Mouse (Mus musculus): ENCODE data around the gene Nfatc2.

Gene Nfatc2

GRCm38 (mm10) chr2:168579109-168579508 is 22.3 kb downstream of the Nfatc2 start:
- no peak for DNase-seq (ENCODE audit: low read depth, low spot score)

- no peak for DNase-seq (ENCODE audit: low read depth, low spot score)
Measured at GRCm38 (mm10) chr2:168578132-168578531, 23.3 kb downstream of the Nfatc2 start.

GRCm38 (mm10) chr2:168577381-168577780 is 24.1 kb downstream of the Nfatc2 start:
- no peak for DNase-seq (ENCODE audit: low read depth, low spot score)

GRCm38 (mm10) chr2:168575834-168576233 is 25.6 kb downstream of the Nfatc2 start:
- DNase-seq (ENCODE audit: low read depth, low spot score) = no peak

GRCm38 (mm10) chr2:168574934-168575333 is 26.5 kb downstream of the Nfatc2 start:
- DNase-seq (ENCODE audit: low read depth, low spot score) = no peak

GRCm38 (mm10) chr2:168573866-168574265 is 27.6 kb downstream of the Nfatc2 start:
- DNase-seq (ENCODE audit: low read depth, low spot score) = no peak

GRCm38 (mm10) chr2:168571241-168571640 is 30.2 kb downstream of the Nfatc2 start:
- no peak for DNase-seq (ENCODE audit: low read depth, low spot score)

GRCm38 (mm10) chr2:168565538-168566253 is 35.8 kb downstream of the Nfatc2 start:
- DNase-seq (ENCODE audit: low read depth, low spot score) = no peak

- DNase-seq (ENCODE audit: low read depth, low spot score) = no peak
Measured at GRCm38 (mm10) chr2:168563184-168563583, 38.3 kb downstream of the Nfatc2 start.

- DNase-seq (ENCODE audit: low read depth, low spot score) = no peak
Measured at GRCm38 (mm10) chr2:168557035-168557434, 44.4 kb downstream of the Nfatc2 start.

- no peak for DNase-seq (ENCODE audit: low read depth, low spot score)
Measured at GRCm38 (mm10) chr2:168555897-168556670, 45.4 kb downstream of the Nfatc2 start.

GRCm38 (mm10) chr2:168553541-168553961 is 47.9 kb downstream of the Nfatc2 start:
- no peak for DNase-seq (ENCODE audit: low read depth, low spot score)

GRCm38 (mm10) chr2:168552405-168552804 is 49.1 kb downstream of the Nfatc2 start:
- DNase-seq (ENCODE audit: low read depth, low spot score) = no peak

GRCm38 (mm10) chr2:168551218-168551617 is 50.2 kb downstream of the Nfatc2 start:
- DNase-seq (ENCODE audit: low read depth, low spot score) = no peak

GRCm38 (mm10) chr2:168549326-168549725 is 52.1 kb downstream of the Nfatc2 start:
- no peak for DNase-seq (ENCODE audit: low read depth, low spot score)

GRCm38 (mm10) chr2:168548008-168548407 is 53.4 kb downstream of the Nfatc2 start:
- no peak for DNase-seq (ENCODE audit: low read depth, low spot score)

- DNase-seq (ENCODE audit: low read depth, low spot score) = no peak
Measured at GRCm38 (mm10) chr2:168545901-168546557, 55.4 kb downstream of the Nfatc2 start.

GRCm38 (mm10) chr2:168544102-168544501 is 57.4 kb downstream of the Nfatc2 start:
- DNase-seq (ENCODE audit: low read depth, low spot score) = no peak

GRCm38 (mm10) chr2:168543026-168543425 is 58.4 kb downstream of the Nfatc2 start:
- DNase-seq (ENCODE audit: low read depth, low spot score) = no peak

GRCm38 (mm10) chr2:168541223-168541622 is 60.2 kb downstream of the Nfatc2 start:
- DNase-seq (ENCODE audit: low read depth, low spot score) = no peak

GRCm38 (mm10) chr2:168539594-168540222 is 61.7 kb downstream of the Nfatc2 start:
- DNase-seq (ENCODE audit: low read depth, low spot score) = no peak

GRCm38 (mm10) chr2:168539026-168539425 is 62.4 kb downstream of the Nfatc2 start:
- DNase-seq (ENCODE audit: low read depth, low spot score) = no peak

Data from embryo, embryonic 11.5 days (tissue).